Mouse (Mus musculus) testis, postnatal 14 days (tissue): ENCODE results near the gene Mpzl2.
A peak's percentile ranks its signal among the peaks of the same experiment; 100 is the strongest.
"Not testable (repeated sequence)": the region's sequence is repeated elsewhere in the genome, so short reads cannot be mapped to it uniquely, and the experiment has no call there.

Experiments
- DNase-seq: peaks from one replicate; pipeline ENCODE4 v3.0.0; 2021; ENCODE audit warnings: low spot score

Gene Mpzl2

GRCm38 (mm10) chr9:45034526-45034925 lies 5.1 kb upstream of the Mpzl2 start:
- no peak for DNase-seq

- DNase-seq, result not testable (repeated sequence)
These were observed 1.8 kb upstream of the Mpzl2 start for GRCm38 (mm10) chr9:45037803-45038202.

- no peak for DNase-seq
These were observed 657 bp downstream of the Mpzl2 start for GRCm38 (mm10) chr9:45040066-45040845.

GRCm38 (mm10) chr9:45041131-45041838 lies 1.7 kb downstream of the Mpzl2 start:
- DNase-seq, result no peak

GRCm38 (mm10) chr9:45042056-45042720 lies 2.6 kb downstream of the Mpzl2 start:
- DNase-seq, result peak; percentile 27

GRCm38 (mm10) chr9:45042947-45043346 lies 3.3 kb downstream of the Mpzl2 start:
- DNase-seq, result no peak

- no peak for DNase-seq
These were observed 7.4 kb downstream of the Mpzl2 start for GRCm38 (mm10) chr9:45046973-45047372.

GRCm38 (mm10) chr9:45048511-45048910 lies 8.9 kb downstream of the Mpzl2 start:
- DNase-seq, result no peak

- DNase-seq, result no peak
These were observed 10.1 kb downstream of the Mpzl2 start for GRCm38 (mm10) chr9:45049731-45050130.

GRCm38 (mm10) chr9:45050301-45050700 lies 10.7 kb downstream of the Mpzl2 start:
- DNase-seq, result no peak

GRCm38 (mm10) chr9:45055082-45055713 lies 15.6 kb downstream of the Mpzl2 start, which contains the start of gene Mpzl3:
Gene Mpzl3, plus strand, starts transcription at chr9:45055186.
- DNase-seq, result peak; percentile 91

GRCm38 (mm10) chr9:45058304-45058940 lies 18.8 kb downstream of the Mpzl2 start:
- no peak for DNase-seq

GRCm38 (mm10) chr9:45060151-45060550 lies 20.6 kb downstream of the Mpzl2 start:
- no peak for DNase-seq

- no peak for DNase-seq
These were observed 23.1 kb downstream of the Mpzl2 start for GRCm38 (mm10) chr9:45062677-45063076.

GRCm38 (mm10) chr9:45064421-45064820 lies 24.8 kb downstream of the Mpzl2 start:
- DNase-seq, result no peak

GRCm38 (mm10) chr9:45066735-45067134 lies 27.1 kb downstream of the Mpzl2 start:
- DNase-seq, result no peak

GRCm38 (mm10) chr9:45071800-45072199 lies 32.2 kb downstream of the Mpzl2 start:
- no peak for DNase-seq

- no peak for DNase-seq
These were observed 38.3 kb downstream of the Mpzl2 start for GRCm38 (mm10) chr9:45077859-45078258.

GRCm38 (mm10) chr9:45079011-45079410 lies 39.4 kb downstream of the Mpzl2 start, which contains the start of gene Jaml:
Gene Jaml, plus strand, starts transcription at chr9:45079183.
- no peak for DNase-seq

GRCm38 (mm10) chr9:45083132-45083531 lies 43.5 kb downstream of the Mpzl2 start:
- no peak for DNase-seq

GRCm38 (mm10) chr9:45084556-45084955 lies 45.0 kb downstream of the Mpzl2 start:
- no peak for DNase-seq
